Mouse (Mus musculus) heart, embryonic 11.5 days (tissue): ENCODE measurements around the gene Bbs5. TPM values are rescaled to one million over a fixed set of nuclear protein-coding genes. Genes with fewer than 3 reads are reported as not detected.
A peak's percentile ranks its signal among the peaks of the same experiment; 100 is the strongest.

ENCODE experiments used
- ATAC-seq: fragments of 200-750 bp; cut with Nextera tagmentation; replicated peaks from 2 replicates; pipeline ENCODE4 v1.8.0; 2017; ENCODE audit warnings: moderate library complexity; ENCODE audit not compliant: insufficient number of reproducible peaks, low FRiP score, low TSS enrichment
- H3K27ac ChIP-seq: fragments of 300-500 bp; sonication (generic); 2 replicates; pipeline ENCODE4 v1.5.1; 2014; ENCODE audit warnings: mild to moderate bottlenecking, low read depth, low read length
- H3K27me3 ChIP-seq: fragments of 300-500 bp; sonication (generic); 2 replicates; pipeline ENCODE4 v1.6.1; 2014; ENCODE audit warnings: mild to moderate bottlenecking, low read length, mixed read lengths; ENCODE audit not compliant: control insufficient read depth, insufficient read depth
- H3K36me3 ChIP-seq: fragments of 300-500 bp; sonication (generic); 2 replicates; pipeline ENCODE4 v1.6.1; 2014; ENCODE audit warnings: mild to moderate bottlenecking, low read length, moderate library complexity, mixed read lengths; ENCODE audit not compliant: control insufficient read depth, insufficient read depth
- H3K4me1 ChIP-seq: fragments of 300-500 bp; sonication (generic); 2 replicates; pipeline ENCODE4 v1.6.1; 2014; ENCODE audit warnings: low read length; ENCODE audit not compliant: control insufficient read depth, insufficient read depth
- H3K4me2 ChIP-seq: fragments of 300-500 bp; sonication (generic); 2 replicates; pipeline ENCODE4 v1.6.1; 2014; ENCODE audit warnings: mild to moderate bottlenecking, moderate library complexity
- H3K4me3 ChIP-seq: fragments of 300-500 bp; sonication (generic); 2 replicates; pipeline ENCODE4 v1.5.1; 2014; ENCODE audit warnings: low read depth, low read length
- H3K9ac ChIP-seq: fragments of 300-500 bp; sonication (generic); 2 replicates; pipeline ENCODE4 v1.6.1; 2014; ENCODE audit warnings: mild to moderate bottlenecking, low read depth, low read length, moderate library complexity
- H3K9me3 ChIP-seq: fragments of 300-500 bp; sonication (generic); replicated peaks from 2 replicates; pipeline ENCODE4 v1.6.1; 2016; ENCODE audit warnings: low read length; ENCODE audit not compliant: control insufficient read depth
- WGBS: fragments of 180-500 bp; shearing (Covaris S2); extraction: QIAGEN DNeasy Blood & Tissue Kit; methylation state at CpG from one replicate; pipeline ENCODE4 v1.1.7; 2014; ENCODE audit not compliant: insufficient replicate concordance; 5-methylcytosine and 5-hydroxymethylcytosine counted together
- polyA plus RNA-seq: library from polyadenylated mRNA; unstranded; fragments of >200 nt; fragmentation: Nextera tagmentation; extraction: Ambion mirVana; gene quantifications from 2 replicates; pipeline ENCODE4 v1.2.1, GENCODE M21; 2014

Gene Bbs5
- polyA plus RNA-seq, 1 experiment from 2014 or later, result 12.4 TPM

DNA sequence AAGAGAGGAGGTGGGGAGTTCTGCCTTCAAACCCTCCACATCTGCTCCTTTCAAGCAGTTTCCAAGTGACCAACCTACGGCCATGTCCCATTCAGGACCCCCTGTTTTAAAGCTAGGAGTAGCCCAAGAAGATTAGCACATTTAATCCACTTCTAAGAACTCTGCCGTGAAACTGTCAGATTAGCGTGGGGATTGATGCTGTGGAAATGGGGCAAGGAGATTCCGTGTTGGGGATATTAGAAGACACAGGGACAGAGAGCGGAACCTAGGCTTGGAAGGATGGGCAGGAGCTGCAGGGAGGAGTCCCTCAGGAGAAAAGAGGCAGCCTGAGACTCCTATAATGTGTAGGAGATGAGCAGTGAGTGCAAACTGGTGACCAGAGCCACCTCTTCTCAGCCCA lies 2.7 kb downstream of the Bbs5 start:
- H3K4me1 ChIP-seq, result no peaks in the 10 kb centered on the region
- H3K27ac ChIP-seq, result no peak overlapping the region
- H3K4me3 ChIP-seq, result no peak overlapping the region
- no peak overlapping the region for H3K9ac ChIP-seq
- 81% methylated on average over 5 of the region's 5 CpGs for WGBS
- H3K4me2 ChIP-seq, result no peak overlapping the region
- no peaks in the 10 kb centered on the region for H3K27me3 ChIP-seq
- no peak for ATAC-seq
- no peaks in the 10 kb centered on the region for H3K9me3 ChIP-seq
- H3K36me3 ChIP-seq, result no peaks in the 10 kb centered on the region

DNA sequence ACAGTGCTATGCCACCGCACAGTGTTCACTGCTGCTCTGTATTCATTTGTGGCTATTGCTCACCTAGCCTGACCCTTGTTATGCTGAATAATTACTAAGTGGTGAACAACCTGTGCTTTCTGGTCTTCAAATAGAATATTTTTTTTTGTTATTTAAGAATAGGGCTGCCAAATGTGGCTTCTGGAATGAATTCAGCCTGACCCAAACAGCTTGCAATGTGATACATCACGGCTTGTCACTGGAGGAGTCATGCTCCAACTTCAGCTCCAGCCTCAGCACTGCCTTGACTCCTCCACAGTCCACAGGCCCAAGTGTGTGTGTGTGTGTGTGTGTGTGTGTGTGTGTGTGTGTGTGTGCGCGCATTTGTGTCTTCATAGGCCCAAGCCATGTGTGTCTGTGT lies 12.4 kb downstream of the Bbs5 start:
- H3K27ac ChIP-seq, result no peak overlapping the region
- H3K4me2 ChIP-seq, result no peak overlapping the region
- no peak overlapping the region for H3K9ac ChIP-seq
- H3K4me3 ChIP-seq, result no peak overlapping the region
- WGBS, result 94% methylated on average over 4 of the region's 4 CpGs
- ATAC-seq, result no peak
- H3K4me1 ChIP-seq, result no peaks in the 10 kb centered on the region
- H3K9me3 ChIP-seq, result no peaks in the 10 kb centered on the region
- peaks cover 2% of the 10 kb centered on the region; the same call in 1 of the 2 replicates for H3K36me3 ChIP-seq
- H3K27me3 ChIP-seq, result no peaks in the 10 kb centered on the region

DNA sequence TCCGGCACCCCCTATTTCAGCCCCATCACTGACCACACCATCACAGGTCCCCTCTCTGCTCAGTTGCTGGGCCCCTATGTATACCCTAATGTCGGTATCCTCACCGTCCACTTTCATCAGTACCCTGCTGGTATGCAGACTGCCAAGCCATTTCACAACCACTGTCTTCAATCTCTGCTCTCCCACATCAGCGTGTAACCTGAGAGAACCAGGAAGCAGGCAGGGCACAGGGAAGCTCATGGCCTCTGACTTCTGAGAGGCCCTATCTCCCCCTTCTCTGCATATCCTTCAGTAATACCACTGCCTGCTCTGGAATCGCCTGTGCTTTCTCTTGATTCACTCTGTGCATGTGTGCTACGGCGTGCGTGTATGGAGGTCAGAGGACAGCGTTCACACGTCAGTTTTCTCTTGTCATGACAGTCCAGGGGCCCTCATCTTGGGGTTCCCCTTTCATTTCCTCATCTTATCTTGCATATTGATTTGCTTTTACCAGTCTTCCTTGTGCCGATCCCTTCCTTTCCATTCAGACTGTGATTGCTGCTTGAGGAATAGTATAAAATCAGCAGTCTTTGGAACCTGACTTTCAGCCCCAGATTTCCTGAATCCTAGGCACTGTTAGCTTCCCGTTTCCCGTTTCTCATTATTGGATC lies 17.0 kb downstream of the Bbs5 start:
- Histone ChIP-seq H3K4me3 (no peak overlapping the region), H3K4me1 (peaks cover 4% of the 10 kb centered on the region; the same call in 1 of the 2 replicates), H3K27me3 (no peaks in the 10 kb centered on the region), H3K36me3 (no peaks in the 10 kb centered on the region), H3K4me2 (no peak overlapping the region), H3K9me3 (no peaks in the 10 kb centered on the region), H3K27ac (no peak overlapping the region), H3K9ac (no peak overlapping the region)
- ATAC-seq, result no peak
- 72% methylated on average over 13 of the region's 13 CpGs for WGBS

DNA sequence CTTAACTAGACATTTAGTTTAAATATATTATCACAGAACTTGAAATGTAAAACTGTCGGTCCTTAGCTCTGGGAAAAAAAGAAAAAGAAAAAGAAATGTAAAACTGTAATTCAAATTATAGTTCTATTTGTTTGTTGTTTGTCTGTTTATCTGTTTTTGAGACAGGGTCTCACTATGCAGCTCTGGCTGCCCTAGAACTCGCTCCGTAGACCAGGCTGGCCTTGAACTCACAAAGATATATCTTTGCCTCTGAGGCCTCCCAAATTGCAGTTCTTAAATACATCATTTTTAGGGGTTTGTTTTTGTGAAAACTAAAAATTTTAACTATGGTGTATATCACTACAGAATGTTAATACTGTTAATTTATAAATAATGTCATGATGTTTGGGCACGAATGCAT lies 20.7 kb downstream of the Bbs5 start:
- H3K4me2 ChIP-seq, result no peak overlapping the region
- no peak overlapping the region for H3K4me3 ChIP-seq
- H3K4me1 ChIP-seq, result peaks cover 4% of the 10 kb centered on the region; the same call in 1 of the 2 replicates
- ATAC-seq, result no peak
- H3K27me3 ChIP-seq, result no peaks in the 10 kb centered on the region
- H3K36me3 ChIP-seq, result no peaks in the 10 kb centered on the region
- H3K9ac ChIP-seq, result no peak overlapping the region
- H3K9me3 ChIP-seq, result no peaks in the 10 kb centered on the region
- no peak overlapping the region for H3K27ac ChIP-seq
- WGBS, result 93% methylated on average over 4 of the region's 4 CpGs

DNA sequence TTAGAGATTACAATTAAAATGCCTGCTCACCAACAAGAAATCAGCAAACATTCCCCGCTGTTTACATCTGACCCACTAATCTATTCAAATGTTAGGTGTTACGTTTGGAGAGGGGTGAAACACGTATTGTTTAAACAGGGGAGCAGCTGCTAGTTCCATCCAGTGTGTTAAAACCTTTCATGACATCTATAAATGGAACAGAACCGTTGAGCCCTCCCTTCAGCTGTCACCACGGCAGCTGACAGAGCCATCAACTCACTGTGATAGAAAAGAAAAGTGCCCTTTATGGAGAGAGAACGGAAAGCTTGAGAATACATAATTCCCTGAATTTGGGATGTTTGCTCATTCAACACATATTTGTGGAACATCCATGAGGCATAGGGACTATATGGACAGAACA lies 21.4 kb downstream of the Bbs5 start:
- Histone ChIP-seq H3K4me1 (peaks cover 8% of the 10 kb centered on the region; the same call in 1 of the 2 replicates), H3K4me3 (no peak overlapping the region), H3K36me3 (no peaks in the 10 kb centered on the region), H3K9me3 (no peaks in the 10 kb centered on the region), H3K27me3 (no peaks in the 10 kb centered on the region), H3K27ac (0 out of 2 replicates have a peak overlapping the region, but pooled peaks have one; percentile 41), H3K9ac (no peak overlapping the region), H3K4me2 (peak overlapping the region; percentile 34)
- no peak for ATAC-seq
- 50% methylated on average over 6 of the region's 6 CpGs for WGBS

DNA sequence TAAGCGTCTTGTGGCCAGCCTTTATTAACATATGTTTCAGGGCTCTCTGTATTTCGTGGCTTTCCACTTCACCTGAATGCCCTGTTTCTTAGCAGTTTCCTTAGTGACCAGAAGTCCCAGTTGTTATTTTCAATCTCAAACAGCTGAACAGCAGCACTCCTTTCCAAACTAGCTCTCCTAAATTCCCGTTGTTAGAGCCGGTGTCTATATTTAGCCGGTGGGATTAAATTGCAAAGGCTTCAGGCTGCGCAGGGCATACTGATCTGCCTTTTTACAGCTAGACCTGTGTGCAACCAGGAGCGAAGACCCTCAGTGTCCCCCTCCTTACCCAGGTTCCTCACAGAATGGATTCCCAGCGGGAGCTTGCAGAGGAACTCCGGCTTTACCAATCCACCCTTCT lies 22.9 kb downstream of the Bbs5 start, which contains the start of gene Klhl41:
TSS of gene Klhl41 (plus strand) at position 268 of the 400 bp plus-strand sequence.
- no peaks in the 10 kb centered on the region for H3K9me3 ChIP-seq
- peak within 1 kb of the TSS; percentile 58 for H3K4me2 ChIP-seq
- no peaks in the 10 kb centered on the region for H3K27me3 ChIP-seq
- WGBS, result 55% methylated on average over 9 of the region's 9 CpGs
- H3K4me1 ChIP-seq, result peaks cover 8% of the 10 kb centered on the region; the same call in 1 of the 2 replicates
- no peaks in the 10 kb centered on the region for H3K36me3 ChIP-seq
- peak within 1 kb of the TSS; percentile 34 for H3K4me3 ChIP-seq
- peak within 1 kb of the TSS; percentile 84 for H3K27ac ChIP-seq
- ATAC-seq, result no peak
- peak within 1 kb of the TSS; percentile 59; the same call in 1 of the 2 replicates for H3K9ac ChIP-seq

DNA sequence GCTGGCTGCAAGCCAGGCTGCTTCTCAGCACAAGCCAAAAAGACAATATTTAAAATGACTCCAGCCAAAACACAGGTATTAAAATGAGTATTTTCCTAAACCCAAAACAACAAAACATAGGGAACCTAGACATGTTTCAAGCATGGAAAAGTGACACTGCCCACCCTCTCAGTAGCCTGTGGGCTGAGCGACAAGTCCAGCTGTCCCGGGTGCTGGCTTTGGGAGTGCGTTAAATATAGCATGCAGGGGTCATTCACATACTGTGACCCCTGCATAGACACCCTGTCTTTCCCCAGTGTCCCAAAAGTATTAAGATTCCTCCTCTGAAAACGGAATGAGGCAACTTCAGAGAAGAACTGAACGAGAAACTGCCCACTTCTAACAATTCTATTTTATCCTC lies 26.8 kb downstream of the Bbs5 start:
- no peak overlapping the region for H3K9ac ChIP-seq
- 45% methylated on average over 5 of the region's 5 CpGs for WGBS

DNA sequence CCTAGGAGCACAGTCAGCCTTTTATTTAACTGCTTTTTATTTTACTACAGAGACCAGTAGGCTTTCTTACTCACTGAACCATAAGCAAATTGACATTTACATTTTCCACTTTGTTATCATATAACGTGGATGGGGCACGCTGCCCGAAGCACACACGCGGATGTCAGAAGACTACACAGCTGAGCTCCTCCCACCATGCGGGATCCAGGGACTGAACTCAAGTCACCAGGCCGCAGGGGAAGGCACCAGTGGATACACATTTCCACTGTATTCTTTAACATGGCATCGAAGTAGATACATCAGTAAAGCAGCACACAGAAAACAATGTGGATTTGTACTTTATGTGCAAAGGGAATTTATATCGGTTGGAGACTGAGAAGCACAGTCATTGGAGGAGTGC lies 28.3 kb downstream of the Bbs5 start:
- Histone ChIP-seq H3K27me3 (no peaks in the 10 kb centered on the region), H3K9me3 (no peaks in the 10 kb centered on the region), H3K36me3 (no peaks in the 10 kb centered on the region), H3K4me1 (0 out of 2 replicates have a peak, but pooled peaks cover 5% of the 10 kb centered on the region), H3K4me2 (no peak overlapping the region), H3K4me3 (no peak overlapping the region), H3K27ac (no peak overlapping the region), H3K9ac (no peak overlapping the region)
- WGBS, result 88% methylated on average over 9 of the region's 9 CpGs
- ATAC-seq, result no peak

More for the DNA sequence above, 26.8 kb downstream of the Bbs5 start:
- H3K4me3 ChIP-seq, result no peak overlapping the region
- no peaks in the 10 kb centered on the region for H3K27me3 ChIP-seq
- peak overlapping the region; percentile 58 for H3K4me2 ChIP-seq
- no peak overlapping the region for H3K27ac ChIP-seq
- H3K9me3 ChIP-seq, result no peaks in the 10 kb centered on the region
- H3K36me3 ChIP-seq, result no peaks in the 10 kb centered on the region
- H3K4me1 ChIP-seq, result peaks cover 6% of the 10 kb centered on the region; the same call in 1 of the 2 replicates
- ATAC-seq, result no peak

DNA sequence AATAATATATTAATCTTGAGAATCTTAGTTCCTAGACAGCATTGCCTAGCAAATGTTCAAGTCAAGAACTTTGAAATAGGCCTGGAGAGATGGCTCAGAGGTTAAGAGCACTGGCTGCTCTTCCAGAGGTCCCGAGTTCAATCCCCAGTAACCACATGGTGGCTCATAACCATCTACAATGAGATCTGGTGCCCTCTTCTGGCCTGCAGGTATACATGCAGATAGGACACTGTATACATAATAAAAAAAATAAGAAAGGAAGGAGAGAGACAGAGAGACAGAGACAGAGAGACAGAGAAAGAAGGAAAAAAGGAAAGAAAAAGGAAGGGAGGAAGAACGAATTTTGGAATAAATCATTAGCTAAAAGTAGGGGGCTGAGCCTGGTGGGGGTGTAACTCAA lies 29.7 kb downstream of the Bbs5 start:
- H3K4me2 ChIP-seq, result no peak overlapping the region
- 55% methylated on average over 2 of the region's 2 CpGs for WGBS
- no peak for ATAC-seq
- H3K36me3 ChIP-seq, result no peaks in the 10 kb centered on the region
- no peaks in the 10 kb centered on the region for H3K27me3 ChIP-seq
- H3K9ac ChIP-seq, result no peak overlapping the region
- H3K4me1 ChIP-seq, result 0 out of 2 replicates have a peak, but pooled peaks cover 5% of the 10 kb centered on the region
- H3K27ac ChIP-seq, result no peak overlapping the region
- H3K9me3 ChIP-seq, result no peaks in the 10 kb centered on the region
- H3K4me3 ChIP-seq, result no peak overlapping the region
